Comparison of ENCODE assay signal across 8 mouse cellular contexts in the genomic region with DNA sequence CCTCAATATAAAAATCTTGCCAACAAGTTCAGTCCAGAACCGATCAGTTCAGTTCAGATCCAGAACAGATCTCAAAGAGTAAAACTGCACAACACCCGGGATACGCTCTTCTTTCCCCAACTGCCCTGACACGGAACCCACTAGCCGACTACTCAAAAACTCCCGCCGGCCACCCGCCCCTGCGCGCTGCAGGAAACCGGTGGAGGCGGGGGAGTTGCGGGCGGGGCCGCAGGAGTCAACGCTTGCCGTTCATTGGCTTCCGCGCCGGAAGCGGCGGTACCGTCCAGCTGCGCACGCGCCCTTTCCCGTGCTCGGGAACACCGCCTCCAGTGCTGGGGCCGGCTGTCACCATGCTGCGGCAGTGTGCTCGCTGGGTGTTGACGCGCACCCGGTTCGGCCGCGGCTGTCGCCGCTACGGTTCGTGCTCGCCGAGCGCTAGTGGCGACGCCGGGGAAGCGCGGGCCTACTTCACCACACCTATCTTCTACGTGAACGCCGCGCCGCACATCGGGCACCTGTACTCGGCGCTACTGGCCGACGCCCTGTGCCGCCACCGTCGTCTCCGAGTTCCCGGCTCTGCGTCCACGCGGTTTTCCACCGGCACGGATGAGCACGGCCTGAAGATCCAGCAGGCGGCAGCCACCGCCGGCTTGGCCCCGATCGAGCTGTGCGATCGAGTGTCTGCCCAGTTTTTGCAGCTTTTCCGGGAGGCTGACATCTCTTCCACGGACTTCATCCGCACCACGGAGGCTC. TPM values are rescaled to one million over a fixed set of nuclear protein-coding genes. Genes with fewer than 3 reads are reported as not detected.
DNase-seq lines count a peak whose midpoint lies in the region; ATAC-seq and TF ChIP-seq lines count a peak whose summit lies in the region.

A gene (plus strand): TSS at position 288 of the 753 bp plus-strand sequence.

- peak within 1 kb of the TSS; percentile 93 for H3K4me2 ChIP-seq in forebrain, embryonic 12.5 days
- peak within 1 kb of the TSS; percentile 92 for H3K4me2 ChIP-seq in heart, postnatal 0 days (ENCODE audit: low read depth, low read length)
- peak within 1 kb of the TSS; percentile 96 for H3K4me2 ChIP-seq in neural tube, embryonic 15.5 days

- DNase-seq in c-Kit-positive CD71-positive TER-119-positive erythroid progenitor cells, embryonic 14.5 days (ENCODE audit: low spot score) = peak; percentile 94
- peak; percentile 96 for DNase-seq in heart, postnatal 0 days (ENCODE audit: low spot score)
- DNase-seq in layer of hippocampus, adult 11-12 months (ENCODE audit: low spot score) = peak; percentile 94
- DNase-seq in lung, adult 18-20 months = peak; percentile 95 to 96
- peak; percentile 95 for DNase-seq in testis, postnatal 14 days (ENCODE audit: low spot score)

- 0 out of 2 replicates have a peak, but pooled peaks have one; percentile 45 for TF ChIP-seq EP300 in heart, postnatal 0 days (IDR thresholded peaks at IDR 0.05; ENCODE audit: low read depth)

- peaks cover 11% of the 10 kb centered on the region for H3K27me3 ChIP-seq in E14TG2a.4 (ENCODE audit: insufficient read depth, low read length)
- 0 out of 2 replicates have a peak, but pooled peaks cover 4% of the 10 kb centered on the region for H3K27me3 ChIP-seq in forebrain, embryonic 12.5 days
- H3K27me3 ChIP-seq in heart, postnatal 0 days (ENCODE audit: control insufficient read depth, insufficient read depth, low read length) = no peaks in the 10 kb centered on the region
- no peaks in the 10 kb centered on the region for H3K27me3 ChIP-seq in neural tube, embryonic 15.5 days (replicated peaks)

- H3K9me3 ChIP-seq in E14TG2a.4 (ENCODE audit: low read length) = no peaks in the 10 kb centered on the region
- no peaks in the 10 kb centered on the region for H3K9me3 ChIP-seq in forebrain, embryonic 12.5 days
- no peaks in the 10 kb centered on the region for H3K9me3 ChIP-seq in heart, postnatal 0 days (replicated peaks; ENCODE audit: control insufficient read depth, low read length)
- H3K9me3 ChIP-seq in neural tube, embryonic 15.5 days (replicated peaks) = no peaks in the 10 kb centered on the region

- H3K36me3 ChIP-seq in E14TG2a.4 (ENCODE audit: insufficient read depth, low read length) = peaks cover 36% of the 10 kb centered on the region
- no peaks in the 10 kb centered on the region for H3K36me3 ChIP-seq in forebrain, embryonic 12.5 days (replicated peaks)
- H3K36me3 ChIP-seq in heart, postnatal 0 days (replicated peaks; ENCODE audit: control insufficient read depth, insufficient read depth, low read length) = no peaks in the 10 kb centered on the region
- H3K36me3 ChIP-seq in neural tube, embryonic 15.5 days = no peaks in the 10 kb centered on the region

- peak within 1 kb of the TSS; percentile 94 for H3K4me3 ChIP-seq in E14TG2a.4 (replicated peaks; ENCODE audit: low read length)
- peak within 1 kb of the TSS; percentile 74 for H3K4me3 ChIP-seq in forebrain, embryonic 12.5 days (replicated peaks)
- H3K4me3 ChIP-seq in heart, postnatal 0 days (ENCODE audit: low read depth, low read length) = peak within 1 kb of the TSS; percentile 76
- H3K4me3 ChIP-seq in neural tube, embryonic 15.5 days (replicated peaks) = peak within 1 kb of the TSS; percentile 86

- WGBS in forebrain, embryonic 12.5 days = under 1% methylated on average over 82 of the region's 82 CpGs
- under 1% methylated on average over 82 of the region's 82 CpGs for WGBS in heart, postnatal 0 days
- under 1% methylated on average over 82 of the region's 82 CpGs for whole genome bisulfite sequencing in neural tube, embryonic 15.5 days

- TF ChIP-seq CTCF in E14TG2a.4 (conservative IDR thresholded peaks at IDR 0.05; ENCODE audit: low read length) = no peak
- TF ChIP-seq CTCF in heart, postnatal 0 days (IDR thresholded peaks at IDR 0.05; ENCODE audit: low read depth) = peak; percentile 30; the same call in 1 of the 2 replicates

- H3K9ac ChIP-seq in forebrain, embryonic 12.5 days = peak within 1 kb of the TSS; percentile 73
- H3K9ac ChIP-seq in heart, postnatal 0 days (replicated peaks; ENCODE audit: low read depth, low read length) = peak within 1 kb of the TSS; percentile 53
- peak within 1 kb of the TSS; percentile 80 for H3K9ac ChIP-seq in neural tube, embryonic 15.5 days (replicated peaks)

- peak; percentile 99 for ATAC-seq in forebrain, embryonic 12.5 days (ENCODE audit: low FRiP score)
- ATAC-seq in heart, postnatal 0 days (ENCODE audit: insufficient read depth, low read depth) = peak; percentile 99
- ATAC-seq in neural tube, embryonic 15.5 days (ENCODE audit: low FRiP score) = peak; percentile 99

- H3K4me1 ChIP-seq in E14TG2a.4 (replicated peaks; ENCODE audit: low read depth, low read length) = peaks cover 37% of the 10 kb centered on the region
- peaks cover 22% of the 10 kb centered on the region for H3K4me1 ChIP-seq in forebrain, embryonic 12.5 days
- peaks cover 25% of the 10 kb centered on the region for H3K4me1 ChIP-seq in heart, postnatal 0 days (ENCODE audit: control insufficient read depth, insufficient read depth)
- H3K4me1 ChIP-seq in neural tube, embryonic 15.5 days = peaks cover 42% of the 10 kb centered on the region

- H3K27ac ChIP-seq in forebrain, embryonic 12.5 days = peak within 1 kb of the TSS; percentile 81
- H3K27ac ChIP-seq in heart, postnatal 0 days (ENCODE audit: low read depth) = peak within 1 kb of the TSS; percentile 80
- H3K27ac ChIP-seq in neural tube, embryonic 15.5 days (replicated peaks) = peak within 1 kb of the TSS; percentile 88

RNA-seq across cellular contexts. Expression of the gene that starts here (rescaled TPM):
- 4.0 and 4.7 TPM in 2 replicates for polyA plus RNA-seq in forebrain, embryonic 12.5 days (2016; fragmentation: Nextera tagmentation; extraction: Ambion mirVana)
- 5.1 and 5.7 TPM in 2 replicates for total RNA-seq in heart, postnatal 0 days (2014; rRNA removed; ENCODE audit: low replicate concordance)
- polyA plus RNA-seq in heart, postnatal 0 days (2015; fragmentation: Nextera tagmentation; extraction: Ambion mirVana) = 2.4 and 2.9 TPM in 2 replicates
- 2.4 and 2.5 TPM in 2 replicates for polyA plus RNA-seq in neural tube, embryonic 15.5 days (2015; fragmentation: Nextera tagmentation; extraction: Ambion mirVana)

Comparison
In these comparisons a context has a peak if more than half of its experiments do, and no peak if none do; other contexts are left out.
1. Peak in every context shown above with its lines: DNase-seq, ATAC-seq, H3K4me3 ChIP-seq and H3K27ac ChIP-seq.